Mouse (Mus musculus): ENCODE data around the gene Olfr56. TPM values are rescaled to one million over a fixed set of nuclear protein-coding genes. Genes with fewer than 3 reads are reported as not detected.
A peak's percentile ranks its signal among the peaks of the same experiment; 100 is the strongest.
"Not testable (repeated sequence)": the region's sequence is repeated elsewhere in the genome, so short reads cannot be mapped to it uniquely, and the experiment has no call there.

Gene Olfr56
- total RNA-seq (2014; fragmentation: Nextera tagmentation) (0.25 and 0.70 TPM in 2 replicates), total RNA-seq (2017) (0.38 and 2.4 TPM in 2 replicates)

GRCm38 (mm10) chr11:48978240-48978939, at the start of gene Olfr56:
Olfr56 (plus strand) TSS chr11:48978889.
- not testable (repeated sequence) for ATAC-seq (replicated peaks; ENCODE audit: low FRiP score, low TSS enrichment, poor library complexity, severe bottlenecking)

- not testable (repeated sequence) for ATAC-seq (replicated peaks; ENCODE audit: low FRiP score, low TSS enrichment, poor library complexity, severe bottlenecking)
Observed at GRCm38 (mm10) chr11:48933422-48933821, 45.3 kb upstream of the Olfr56 start.

GRCm38 (mm10) chr11:48933923-48934322, 44.8 kb upstream of the Olfr56 start:
- ATAC-seq (replicated peaks; ENCODE audit: low FRiP score, low TSS enrichment, poor library complexity, severe bottlenecking), result not testable (repeated sequence)

- not testable (repeated sequence) for ATAC-seq (replicated peaks; ENCODE audit: low FRiP score, low TSS enrichment, poor library complexity, severe bottlenecking)
Observed at GRCm38 (mm10) chr11:48935291-48935690, 43.4 kb upstream of the Olfr56 start.

DNA sequence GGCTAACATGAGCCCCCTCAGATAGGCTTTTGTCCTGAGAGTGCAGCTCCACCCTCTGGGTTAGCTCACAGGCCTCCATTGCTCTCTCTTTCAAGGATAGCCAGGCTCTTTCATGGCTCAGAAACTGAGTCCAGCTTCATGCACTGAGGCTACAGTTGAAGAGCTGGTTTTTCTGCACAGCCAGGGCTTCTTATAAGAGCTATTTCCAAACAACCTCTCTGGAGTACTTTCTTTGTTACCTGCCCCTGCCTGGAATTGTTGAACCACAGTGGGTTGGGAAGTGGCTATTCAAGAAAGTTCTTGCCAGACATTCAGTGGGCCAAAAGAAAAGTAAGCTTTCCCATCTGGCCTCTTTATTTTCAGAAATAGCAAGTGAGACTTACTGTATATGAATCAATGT, 39.4 kb upstream of the Olfr56 start:
- ATAC-seq (replicated peaks; ENCODE audit: low FRiP score, low TSS enrichment, poor library complexity, severe bottlenecking), result not testable (repeated sequence)

DNA sequence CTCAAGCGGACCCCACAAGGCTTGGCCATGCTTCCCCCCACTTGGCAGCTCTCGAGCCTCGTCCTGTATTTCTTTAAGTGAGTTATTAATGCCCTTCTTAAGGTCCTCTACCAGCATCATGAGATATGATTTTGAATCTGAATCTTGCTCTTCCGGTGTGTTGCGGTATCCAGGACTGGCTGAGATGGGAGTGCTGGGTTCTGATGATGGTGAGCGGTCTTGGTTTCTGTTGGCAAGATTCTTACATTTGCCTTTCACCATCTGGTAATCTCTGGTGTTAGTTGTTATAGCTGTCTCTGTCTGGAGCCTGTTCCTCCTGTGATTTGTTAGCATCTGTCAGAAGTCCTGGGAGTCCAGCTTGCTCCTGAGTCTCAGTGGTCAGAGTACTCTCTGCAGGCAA, 32.6 kb upstream of the Olfr56 start, which contains the start of gene Psme2b:
TSS of gene Psme2b (minus strand) at position 101 of the 400 bp plus-strand sequence.
- ATAC-seq (replicated peaks; ENCODE audit: low FRiP score, low TSS enrichment, poor library complexity, severe bottlenecking), result not testable (repeated sequence)

DNA sequence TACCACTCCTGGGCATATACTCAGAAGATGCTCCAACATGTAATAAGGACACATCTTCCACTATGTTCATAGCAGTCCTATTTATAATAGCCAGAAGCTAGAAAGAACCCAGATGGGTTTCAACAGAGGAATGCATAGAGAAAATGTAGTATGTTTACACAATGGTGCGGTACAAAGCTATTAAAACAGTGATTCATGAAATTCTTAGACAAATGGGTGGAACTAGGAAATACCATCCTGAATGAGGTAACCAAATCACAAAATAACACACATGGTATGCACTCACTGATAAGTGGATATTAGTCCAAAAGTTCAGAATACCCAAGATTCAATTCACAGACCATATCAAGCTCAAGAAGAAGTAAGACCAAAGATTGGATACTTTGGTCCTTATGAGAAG, 4.0 kb upstream of the Olfr56 start:
- not testable (repeated sequence) for ATAC-seq (replicated peaks; ENCODE audit: low FRiP score, low TSS enrichment, poor library complexity, severe bottlenecking)

DNA sequence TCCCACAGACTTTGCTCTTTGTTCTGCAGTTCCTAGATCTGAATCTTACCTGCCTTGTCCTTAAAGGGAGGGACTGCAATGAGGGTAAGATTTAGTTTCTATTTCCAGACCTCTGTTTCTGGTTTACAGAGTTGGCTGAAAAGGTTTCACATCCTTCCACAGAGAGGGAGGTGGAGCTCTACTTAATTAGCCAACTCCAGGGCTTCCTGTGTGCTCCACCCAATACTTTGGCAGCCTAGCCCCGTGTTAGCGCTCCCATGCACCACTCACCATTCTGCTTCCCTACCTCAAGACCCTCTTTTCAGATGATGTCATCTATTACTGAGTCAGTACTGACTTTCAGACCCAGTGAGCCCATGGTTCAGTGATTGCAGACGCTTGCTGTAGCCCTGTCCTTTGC, 562 bp downstream of the Olfr56 start, which contains the start of gene 9930111J21Rik1:
TSS of gene 9930111J21Rik1 (minus strand) at position 148 of the 400 bp plus-strand sequence.
- ATAC-seq (replicated peaks; ENCODE audit: low FRiP score, low TSS enrichment, poor library complexity, severe bottlenecking), result peak; percentile 70

DNA sequence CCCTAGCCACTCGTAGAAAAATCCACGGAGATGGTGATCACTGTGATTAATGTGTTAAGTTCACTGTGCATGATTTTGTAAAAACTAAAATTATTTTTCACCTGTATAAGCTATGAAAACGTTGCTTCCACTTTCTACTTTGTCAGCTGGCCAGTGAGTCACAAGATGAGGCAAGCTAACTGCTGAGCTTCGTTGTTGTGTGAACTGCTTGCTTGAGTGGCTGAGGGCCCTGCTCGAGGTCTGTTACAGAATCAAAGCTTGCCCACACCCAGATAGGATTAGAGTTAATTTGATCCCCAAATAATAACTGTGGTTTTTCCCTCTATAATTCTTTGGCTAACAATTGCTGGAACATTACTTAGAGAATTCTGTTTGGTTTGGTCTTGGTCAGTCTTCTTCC, 1.4 kb downstream of the Olfr56 start:
- not testable (repeated sequence) for ATAC-seq (replicated peaks; ENCODE audit: low FRiP score, low TSS enrichment, poor library complexity, severe bottlenecking)

GRCm38 (mm10) chr11:48982848-48983247, 4.2 kb downstream of the Olfr56 start:
- ATAC-seq (replicated peaks; ENCODE audit: low FRiP score, low TSS enrichment, poor library complexity, severe bottlenecking), result not testable (repeated sequence)

- ATAC-seq (replicated peaks; ENCODE audit: low FRiP score, low TSS enrichment, poor library complexity, severe bottlenecking), result not testable (repeated sequence)
Observed at GRCm38 (mm10) chr11:48988219-48988618, 9.5 kb downstream of the Olfr56 start.

DNA sequence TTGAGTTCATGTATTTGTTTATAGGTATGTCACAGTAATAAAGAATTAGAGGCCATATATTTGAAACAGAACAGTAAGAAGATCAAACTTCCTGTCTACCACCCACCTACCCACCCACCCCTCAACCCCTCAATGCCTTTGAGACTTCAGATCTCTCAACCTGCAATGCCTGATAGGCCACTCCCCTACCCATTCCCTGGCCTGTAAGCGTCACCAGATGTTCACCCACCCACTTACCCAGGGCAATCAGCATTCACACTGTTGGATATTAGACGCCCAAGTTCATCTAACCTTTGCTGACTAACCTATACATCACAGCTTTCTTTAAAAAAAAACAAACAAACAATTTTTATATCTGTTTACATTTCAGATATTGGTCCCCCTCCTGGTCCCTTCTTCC, 11.3 kb downstream of the Olfr56 start:
- ATAC-seq (replicated peaks; ENCODE audit: low FRiP score, low TSS enrichment, poor library complexity, severe bottlenecking), result peak; percentile 77

DNA sequence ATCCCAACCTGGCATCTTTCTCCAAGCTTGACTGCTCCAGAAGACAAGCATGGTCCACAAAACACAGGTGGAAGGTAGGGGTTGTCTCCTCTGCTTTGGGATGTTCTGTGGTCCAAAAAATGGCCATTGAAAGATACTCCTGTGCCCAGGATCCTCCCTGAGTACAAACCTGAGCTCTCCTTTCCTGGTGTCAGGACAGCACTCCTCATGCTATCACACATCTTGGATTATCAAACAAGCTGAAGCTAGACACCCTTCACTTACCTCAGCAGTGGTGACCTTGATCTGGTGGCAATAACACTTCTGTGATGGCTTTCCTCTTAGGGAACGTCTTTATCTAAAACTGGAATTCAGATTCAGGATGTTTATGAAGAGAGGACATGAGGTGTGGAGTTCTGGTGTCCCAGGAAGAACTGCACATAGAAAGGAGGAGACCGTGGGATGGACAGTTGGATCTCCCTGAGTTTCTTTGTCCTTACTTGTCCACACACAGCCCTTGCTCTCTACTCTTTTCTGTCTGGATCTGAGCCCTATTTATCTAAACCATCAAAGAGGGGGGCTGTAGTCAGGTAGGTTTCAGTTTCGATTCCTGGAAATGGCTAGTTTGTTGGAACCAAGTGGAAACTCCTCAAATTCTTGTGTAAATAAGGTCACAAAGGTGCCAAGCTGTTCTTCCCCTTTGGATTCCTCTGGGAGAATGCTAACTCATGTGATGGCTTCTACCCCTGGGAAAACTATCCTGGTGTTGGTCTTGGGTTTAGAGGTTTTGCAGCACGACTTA, 13.2 kb downstream of the Olfr56 start, which contains the start of gene Gm12185:
TSS of gene Gm12185 (minus strand) at position 487 of the 781 bp plus-strand sequence.
- peak; percentile 36 for ATAC-seq (replicated peaks; ENCODE audit: low FRiP score, low TSS enrichment, poor library complexity, severe bottlenecking)

- ATAC-seq (replicated peaks; ENCODE audit: low FRiP score, low TSS enrichment, poor library complexity, severe bottlenecking), result not testable (repeated sequence)
Observed at GRCm38 (mm10) chr11:48993296-48993695, 14.6 kb downstream of the Olfr56 start.

- ATAC-seq (replicated peaks; ENCODE audit: low FRiP score, low TSS enrichment, poor library complexity, severe bottlenecking), result not testable (repeated sequence)
Observed at GRCm38 (mm10) chr11:48994018-48994417, 15.3 kb downstream of the Olfr56 start, which contains the start of gene Tgtp1. Tgtp1 (minus strand) TSS chr11:48994172.

DNA sequence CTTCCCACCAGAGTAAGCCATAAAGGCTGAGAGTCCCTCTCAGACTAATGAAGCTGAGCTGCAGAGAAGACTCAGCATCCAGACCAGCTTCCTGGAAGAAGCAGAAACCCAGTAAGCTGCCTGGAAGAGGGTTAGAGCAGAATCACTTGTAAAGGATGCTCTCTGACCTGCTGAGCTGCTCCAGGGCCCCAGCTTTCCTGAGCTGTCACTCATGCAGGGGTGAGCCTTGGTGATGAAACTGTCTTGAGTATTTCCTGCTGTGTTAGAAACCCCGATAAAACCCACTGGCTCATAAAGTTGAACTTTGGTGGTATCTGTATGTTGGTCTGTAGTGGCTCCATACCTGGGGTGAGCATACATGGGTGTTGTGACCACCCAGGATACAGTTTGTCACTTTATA, 21.7 kb downstream of the Olfr56 start:
- ATAC-seq (replicated peaks; ENCODE audit: low FRiP score, low TSS enrichment, poor library complexity, severe bottlenecking), result not testable (repeated sequence)

DNA sequence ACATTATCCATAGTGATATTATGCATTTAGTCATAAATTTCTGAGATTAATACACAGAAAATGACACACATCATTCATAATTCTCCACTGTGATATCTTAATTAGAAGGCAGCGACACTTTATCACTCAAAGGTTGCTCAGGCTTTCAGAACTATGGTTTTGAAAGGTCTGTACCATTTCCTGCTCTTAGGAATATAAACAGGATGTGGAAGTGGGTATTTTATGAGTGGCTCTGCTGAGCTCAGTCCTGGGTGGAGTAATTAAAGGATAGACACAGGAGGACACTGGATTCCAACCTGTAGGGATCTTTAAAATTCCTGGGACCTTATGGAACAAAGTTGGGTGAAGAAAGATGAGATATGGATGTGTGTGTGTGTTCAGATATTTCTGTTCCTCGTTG, 27.6 kb downstream of the Olfr56 start:
- not testable (repeated sequence) for ATAC-seq (replicated peaks; ENCODE audit: low FRiP score, low TSS enrichment, poor library complexity, severe bottlenecking)

DNA sequence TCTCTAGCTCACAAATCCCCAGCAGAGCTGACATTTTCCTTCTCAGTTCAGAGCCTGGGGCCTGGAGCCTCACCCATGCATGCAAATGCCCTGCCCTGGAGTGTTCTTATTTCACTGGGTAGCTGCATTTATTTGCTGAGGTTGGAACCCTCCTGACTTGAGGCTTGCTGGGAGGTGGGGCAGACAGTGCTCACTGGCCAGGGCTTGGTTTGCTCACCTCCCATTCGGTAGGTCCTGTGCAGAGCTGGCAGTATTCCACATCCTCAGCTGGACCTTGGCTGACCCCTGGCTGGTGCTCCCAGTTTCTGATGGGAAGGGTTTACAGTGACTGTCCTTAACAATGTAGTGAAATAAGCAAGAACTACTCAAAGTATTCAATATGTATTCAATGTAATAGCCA, 28.1 kb downstream of the Olfr56 start:
- not testable (repeated sequence) for ATAC-seq (replicated peaks; ENCODE audit: low FRiP score, low TSS enrichment, poor library complexity, severe bottlenecking)

- ATAC-seq (replicated peaks; ENCODE audit: low FRiP score, low TSS enrichment, poor library complexity, severe bottlenecking), result not testable (repeated sequence)
Observed at GRCm38 (mm10) chr11:49012074-49012473, 33.4 kb downstream of the Olfr56 start.

DNA sequence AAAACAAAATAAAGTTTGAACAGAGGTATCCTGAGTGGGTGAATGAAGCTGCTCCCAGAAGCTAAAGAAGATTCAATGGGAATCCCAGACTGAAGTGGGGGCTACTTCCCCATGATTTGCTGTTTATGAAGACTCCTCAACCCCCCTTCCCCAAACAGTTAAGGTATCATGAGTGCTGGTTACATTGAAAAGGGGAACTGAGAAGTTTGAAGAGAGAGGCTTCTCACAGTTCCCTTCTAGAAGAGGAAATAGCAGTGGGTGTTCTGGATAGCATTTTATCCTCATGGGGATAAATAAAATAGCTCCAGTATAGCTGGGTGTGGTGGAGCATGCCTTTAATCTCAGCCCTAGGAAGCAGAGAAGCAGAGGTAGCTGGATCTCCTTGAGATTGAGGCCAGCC, 71.4 kb downstream of the Olfr56 start:
- ATAC-seq (replicated peaks; ENCODE audit: low FRiP score, low TSS enrichment, poor library complexity, severe bottlenecking), result not testable (repeated sequence)
